Mouse (Mus musculus): ENCODE results near the gene Kat6b. TPM values are rescaled to one million over a fixed set of nuclear protein-coding genes. Genes with fewer than 3 reads are reported as not detected.
A peak's percentile ranks its signal among the peaks of the same experiment; 100 is the strongest.

Kat6b gene
- polyA plus RNA-seq, 1 experiment from 2014 or later, result 7.2 TPM

DNA sequence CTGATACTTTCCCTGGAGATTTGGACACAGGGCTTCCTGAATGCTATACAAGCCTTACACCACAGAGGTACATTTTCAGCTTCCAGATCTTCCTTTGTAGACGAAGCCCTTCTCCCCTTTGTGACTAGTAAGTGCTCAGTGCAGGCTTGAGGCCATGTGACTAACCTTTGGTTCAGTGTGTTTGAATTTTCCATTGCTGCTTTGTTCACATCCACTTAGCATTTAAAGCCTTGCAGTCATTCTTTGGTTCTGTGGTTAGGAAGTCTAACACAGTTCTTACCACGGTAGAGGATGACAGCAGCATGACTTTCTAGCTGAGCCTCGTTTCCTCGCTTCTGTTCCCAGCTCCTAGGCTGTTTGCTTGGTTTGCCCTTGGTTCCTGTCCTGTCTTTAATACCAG, 44.4 kb downstream of the Kat6b start:
- DNase-seq (ENCODE audit: low spot score) (no peak), ATAC-seq (replicated peaks; ENCODE audit: low FRiP score, low read depth) (no peak)
- H3K4me1 ChIP-seq (replicated peaks; ENCODE audit: insufficient read depth, low read length), result peaks cover 15% of the 10 kb centered on the region
- 0 out of 2 replicates have a peak overlapping the region, but pooled peaks have one; percentile 19 for H3K27ac ChIP-seq
- no peaks in the 10 kb centered on the region for H3K27me3 ChIP-seq (ENCODE audit: insufficient read depth, low read length)
- TF ChIP-seq CTCF (IDR thresholded peaks at IDR 0.05; ENCODE audit: low read depth), result no peak
- no peaks in the 10 kb centered on the region for H3K9me3 ChIP-seq (replicated peaks; ENCODE audit: low read length)
- H3K4me2 ChIP-seq (ENCODE audit: low read length), result no peak overlapping the region
- H3K36me3 ChIP-seq (ENCODE audit: insufficient read depth, low read length), result no peaks in the 10 kb centered on the region
- no peak overlapping the region for H3K9ac ChIP-seq (ENCODE audit: low read depth, low read length)
- no peak overlapping the region for H3K4me3 ChIP-seq (replicated peaks; ENCODE audit: low read depth, low read length)
- WGBS, result 78% methylated on average over 4 of the region's 4 CpGs

DNA sequence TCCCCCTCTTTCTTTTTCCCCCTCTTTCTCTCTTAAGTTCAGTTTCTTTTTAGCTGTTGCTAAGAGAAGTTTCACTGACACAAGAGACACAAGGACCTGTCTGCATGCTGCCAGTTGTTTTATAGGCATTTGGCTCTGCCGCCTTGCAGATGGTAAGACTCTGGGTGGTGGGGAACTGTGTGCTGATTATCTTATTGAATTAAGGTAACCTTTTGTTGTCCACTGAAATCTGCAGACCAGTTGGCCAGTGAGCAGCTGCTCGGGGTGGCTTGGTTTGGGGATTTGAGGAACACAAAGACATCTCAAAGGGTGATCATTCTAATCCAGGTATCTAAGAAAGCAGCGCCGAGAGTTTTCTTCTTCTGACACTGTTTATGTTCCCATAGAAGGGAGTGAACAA, 52.3 kb downstream of the Kat6b start:
- Histone ChIP-seq H3K4me2 (ENCODE audit: low read length) (no peak overlapping the region), H3K9ac (ENCODE audit: low read depth, low read length) (no peak overlapping the region), H3K4me1 (replicated peaks; ENCODE audit: insufficient read depth, low read length) (no peaks in the 10 kb centered on the region), H3K27me3 (ENCODE audit: insufficient read depth, low read length) (no peaks in the 10 kb centered on the region), H3K27ac (no peak overlapping the region), H3K36me3 (ENCODE audit: insufficient read depth, low read length) (no peaks in the 10 kb centered on the region), H3K4me3 (replicated peaks; ENCODE audit: low read depth, low read length) (no peak overlapping the region), H3K9me3 (replicated peaks; ENCODE audit: low read length) (no peaks in the 10 kb centered on the region)
- 66% methylated on average over 4 of the region's 4 CpGs for WGBS
- ATAC-seq (replicated peaks; ENCODE audit: low FRiP score, low read depth) (no peak), DNase-seq (ENCODE audit: low spot score) (no peak)
- TF ChIP-seq CTCF (IDR thresholded peaks at IDR 0.05; ENCODE audit: low read depth), result no peak

DNA sequence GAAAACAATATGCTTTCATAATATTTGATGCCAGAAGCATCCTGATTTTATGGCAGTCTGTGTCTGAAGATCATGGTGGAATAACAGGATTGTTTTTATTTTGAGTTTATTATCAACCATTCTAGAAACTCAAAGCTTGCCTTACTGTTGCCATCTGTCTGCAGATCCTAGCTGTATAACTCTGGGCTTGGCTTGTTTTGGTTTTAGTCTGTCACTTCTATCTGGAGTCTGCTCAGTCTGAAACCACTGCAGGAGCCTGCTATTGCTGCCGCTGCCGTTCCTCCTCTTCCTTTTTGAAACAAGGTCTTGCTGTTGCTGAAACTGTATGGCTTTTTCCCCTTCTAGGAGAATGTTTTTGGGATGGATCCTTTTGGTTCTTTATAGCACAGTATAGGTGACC, 52.8 kb downstream of the Kat6b start:
- Histone ChIP-seq H3K9ac (ENCODE audit: low read depth, low read length) (no peak overlapping the region), H3K4me2 (ENCODE audit: low read length) (no peak overlapping the region), H3K27ac (no peak overlapping the region), H3K9me3 (replicated peaks; ENCODE audit: low read length) (no peaks in the 10 kb centered on the region), H3K27me3 (ENCODE audit: insufficient read depth, low read length) (no peaks in the 10 kb centered on the region), H3K4me1 (replicated peaks; ENCODE audit: insufficient read depth, low read length) (no peaks in the 10 kb centered on the region), H3K4me3 (replicated peaks; ENCODE audit: low read depth, low read length) (no peak overlapping the region), H3K36me3 (ENCODE audit: insufficient read depth, low read length) (no peaks in the 10 kb centered on the region)
- ATAC-seq (replicated peaks; ENCODE audit: low FRiP score, low read depth) (no peak), DNase-seq (ENCODE audit: low spot score) (no peak)
- WGBS, result 69% methylated on average over 2 of the region's 2 CpGs
- no peak for TF ChIP-seq CTCF (IDR thresholded peaks at IDR 0.05; ENCODE audit: low read depth)

DNA sequence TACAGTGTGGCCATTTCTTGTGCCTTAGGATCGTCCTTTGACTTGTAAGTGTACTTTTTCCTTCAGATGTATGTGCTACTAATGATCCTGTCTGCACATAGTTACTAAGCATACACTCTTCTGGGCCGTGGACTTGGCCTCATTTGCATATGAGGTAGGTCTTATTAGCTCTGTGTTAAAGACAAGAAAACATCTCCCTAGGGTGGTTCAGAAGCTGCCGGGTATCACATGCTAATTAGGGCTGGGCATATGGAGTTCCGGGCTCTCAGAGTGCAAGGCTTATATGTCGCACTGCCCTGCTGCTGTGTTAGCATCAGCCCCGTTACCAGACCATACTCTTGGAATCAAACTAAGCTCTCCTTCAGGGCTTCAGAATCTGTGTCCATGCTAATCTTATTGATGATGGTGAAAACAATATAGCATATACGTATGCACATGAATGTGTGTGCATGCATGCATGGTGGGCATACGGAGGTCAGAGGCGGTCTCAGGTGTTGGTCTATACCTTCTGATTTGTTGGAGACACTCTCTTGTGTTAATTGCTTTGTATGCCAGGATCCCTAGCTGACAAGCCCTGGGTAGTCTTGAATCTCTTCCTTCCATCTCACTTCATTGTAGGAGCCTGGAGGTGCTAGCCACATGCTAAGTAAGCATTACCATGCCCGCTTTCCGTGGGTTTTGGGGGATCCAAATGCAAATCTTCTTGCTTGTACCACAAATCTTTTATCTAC, 53.5 kb downstream of the Kat6b start:
- ATAC-seq (replicated peaks; ENCODE audit: low FRiP score, low read depth), result no peak
- no peak for TF ChIP-seq CTCF (IDR thresholded peaks at IDR 0.05; ENCODE audit: low read depth)
- 84% methylated on average over 11 of the region's 11 CpGs for WGBS

DNA sequence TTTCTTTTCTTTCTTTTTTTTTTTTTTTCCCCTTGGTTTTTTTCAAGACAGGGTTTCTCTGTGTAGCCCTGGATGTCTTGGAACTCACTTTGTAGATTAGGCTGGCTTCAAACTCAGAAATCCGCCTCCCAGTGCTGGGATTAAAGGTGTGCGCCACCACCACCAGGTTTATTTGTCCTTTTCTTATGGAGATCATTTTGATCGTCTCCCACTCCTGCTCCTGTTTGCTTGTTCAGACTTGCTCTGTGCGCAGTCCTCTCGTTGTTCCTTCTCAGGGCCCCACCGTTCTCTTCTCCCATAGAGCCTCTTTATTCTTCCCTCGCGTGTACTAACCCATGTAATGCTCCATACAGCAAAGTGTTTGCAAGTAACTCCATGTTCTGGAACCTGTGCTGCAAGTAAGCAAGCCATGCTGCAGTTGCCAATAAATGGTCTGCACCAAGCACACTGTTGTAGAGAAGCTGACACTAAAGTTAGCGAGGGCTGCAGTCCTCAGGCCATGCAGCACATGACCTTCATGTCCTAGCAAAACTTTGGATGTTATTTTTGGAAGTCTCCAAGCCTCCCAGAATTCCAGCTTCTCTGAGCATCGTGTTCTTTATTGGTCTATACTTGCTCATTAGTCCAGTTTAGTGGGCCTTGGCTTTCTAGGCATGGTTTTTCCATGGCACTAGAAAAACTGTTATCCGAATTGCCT, 55.4 kb downstream of the Kat6b start:
- WGBS, result 82% methylated on average over 11 of the region's 11 CpGs
- DNase-seq (ENCODE audit: low spot score), result no peak

More for the DNA sequence above, 53.5 kb downstream of the Kat6b start:
- no peak overlapping the region for H3K27ac ChIP-seq
- H3K36me3 ChIP-seq (ENCODE audit: insufficient read depth, low read length), result no peaks in the 10 kb centered on the region
- H3K4me1 ChIP-seq (replicated peaks; ENCODE audit: insufficient read depth, low read length), result no peaks in the 10 kb centered on the region
- no peak overlapping the region for H3K9ac ChIP-seq (ENCODE audit: low read depth, low read length)
- H3K27me3 ChIP-seq (ENCODE audit: insufficient read depth, low read length), result no peaks in the 10 kb centered on the region
- H3K9me3 ChIP-seq (replicated peaks; ENCODE audit: low read length), result no peaks in the 10 kb centered on the region
- no peak overlapping the region for H3K4me3 ChIP-seq (replicated peaks; ENCODE audit: low read depth, low read length)
- no peak overlapping the region for H3K4me2 ChIP-seq (ENCODE audit: low read length)
- DNase-seq (ENCODE audit: low spot score), result no peak

GRCm38 (mm10) chr14:21537838-21538237, 56.6 kb downstream of the Kat6b start:
- 92% methylated on average over 3 of the region's 3 CpGs for WGBS
- TF ChIP-seq CTCF (IDR thresholded peaks at IDR 0.05; ENCODE audit: low read depth), result no peak
- no peak overlapping the region for H3K4me2 ChIP-seq (ENCODE audit: low read length)
- H3K9me3 ChIP-seq (replicated peaks; ENCODE audit: low read length), result no peaks in the 10 kb centered on the region
- ATAC-seq (replicated peaks; ENCODE audit: low FRiP score, low read depth), result no peak
- peaks cover 4% of the 10 kb centered on the region; the same call in 1 of the 2 replicates for H3K36me3 ChIP-seq (ENCODE audit: insufficient read depth, low read length)
- no peaks in the 10 kb centered on the region for H3K4me1 ChIP-seq (replicated peaks; ENCODE audit: insufficient read depth, low read length)
- no peak overlapping the region for H3K9ac ChIP-seq (ENCODE audit: low read depth, low read length)
- no peak overlapping the region for H3K27ac ChIP-seq
- no peak overlapping the region for H3K4me3 ChIP-seq (replicated peaks; ENCODE audit: low read depth, low read length)
- DNase-seq (ENCODE audit: low spot score), result no peak
- H3K27me3 ChIP-seq (ENCODE audit: insufficient read depth, low read length), result no peaks in the 10 kb centered on the region

More for the DNA sequence above, 55.4 kb downstream of the Kat6b start:
- no peak overlapping the region for H3K4me2 ChIP-seq (ENCODE audit: low read length)
- H3K4me3 ChIP-seq (replicated peaks; ENCODE audit: low read depth, low read length), result no peak overlapping the region
- H3K27me3 ChIP-seq (ENCODE audit: insufficient read depth, low read length), result no peaks in the 10 kb centered on the region
- H3K9ac ChIP-seq (ENCODE audit: low read depth, low read length), result no peak overlapping the region
- H3K27ac ChIP-seq, result no peak overlapping the region
- H3K9me3 ChIP-seq (replicated peaks; ENCODE audit: low read length), result no peaks in the 10 kb centered on the region
- no peak for ATAC-seq (replicated peaks; ENCODE audit: low FRiP score, low read depth)
- H3K36me3 ChIP-seq (ENCODE audit: insufficient read depth, low read length), result no peaks in the 10 kb centered on the region
- no peaks in the 10 kb centered on the region for H3K4me1 ChIP-seq (replicated peaks; ENCODE audit: insufficient read depth, low read length)
- no peak for TF ChIP-seq CTCF (IDR thresholded peaks at IDR 0.05; ENCODE audit: low read depth)

All from kidney, postnatal 0 days (tissue).